In genomic region chr9:118167606-118168005, GRCm38 (mm10) we compare ENCODE assay signal across 25 mouse cellular contexts. TPM values are rescaled to one million over a fixed set of nuclear protein-coding genes. Genes with fewer than 3 reads are reported as not detected.
A peak's percentile ranks its signal among the peaks of the same experiment; 100 is the strongest.
DNase-seq lines count a peak whose midpoint lies in the region.
"Had no signal": no experiment of that assay in that cellular context is flagged by ENCODE, and none has a peak within 500 bp of the region (broad histone marks: within the 10 kb centered on the region; RNA-seq: fewer than 3 reads in every experiment).

No protein-coding gene starts in this region.

- intact Hi-C loops in heart, postnatal 25 days (cut with DNase I): loop anchor here (10.0 kb wide), 1 partner anchor 317 kb away; no protein-coding TSS in a partner anchor

- no peaks in the 10 kb centered on the region for H3K27me3 ChIP-seq in heart, embryonic 10.5 days (ENCODE audit: insufficient read depth, poor library complexity, severe bottlenecking)
- H3K27me3 ChIP-seq: embryonic facial prominence, embryonic 13.5 days; forebrain, embryonic 12.5 days; intestine, embryonic 15.5 days; limb, embryonic 15.5 days; megakaryocyte, embryonic 14.5 days had no signal

- H3K36me3 ChIP-seq in heart, embryonic 10.5 days: no peaks in the 10 kb centered on the region
- H3K36me3 ChIP-seq: embryonic facial prominence, embryonic 13.5 days; forebrain, embryonic 12.5 days; hindbrain, embryonic 10.5 days; intestine, embryonic 15.5 days; limb, embryonic 15.5 days had no signal

- no peaks in the 10 kb centered on the region for H3K4me1 ChIP-seq in heart, embryonic 10.5 days
- H3K4me1 ChIP-seq: embryonic facial prominence, embryonic 13.5 days; forebrain, embryonic 12.5 days; intestine, embryonic 15.5 days; limb, embryonic 15.5 days; megakaryocyte, embryonic 14.5 days had no signal

- no peak overlapping the region for H3K27ac ChIP-seq in heart, embryonic 10.5 days
- H3K27ac ChIP-seq: embryonic facial prominence, embryonic 13.5 days; forebrain, embryonic 12.5 days; hindbrain, embryonic 10.5 days; intestine, embryonic 15.5 days; left cerebral cortex, adult 2 months; limb, embryonic 15.5 days; liver, embryonic 14.5 days had no signal

- 89% methylated on average over 6 of the region's 6 CpGs for WGBS in heart, embryonic 10.5 days

- no peaks in the 10 kb centered on the region for H3K9me3 ChIP-seq in heart, embryonic 10.5 days
- H3K9me3 ChIP-seq: embryonic facial prominence, embryonic 13.5 days; forebrain, embryonic 12.5 days; hindbrain, embryonic 10.5 days; intestine, embryonic 15.5 days; limb, embryonic 15.5 days had no signal

- no peak overlapping the region for H3K4me3 ChIP-seq in heart, embryonic 10.5 days
- H3K4me3 ChIP-seq: embryonic facial prominence, embryonic 13.5 days; erythroblast, embryonic 14.5 days; forebrain, embryonic 12.5 days; hindbrain, embryonic 10.5 days; intestine, embryonic 15.5 days; left cerebral cortex, adult 2 months; limb, embryonic 15.5 days; megakaryocyte, embryonic 14.5 days had no signal

- DNase-seq in heart, embryonic 10.5 days (ENCODE audit: low spot score): peak; percentile 59
- no peak for DNase-seq in heart, postnatal 25 days (ENCODE audit: low spot score)
- peak; percentile 11 to 30 for DNase-seq in CD8-positive naive resting alpha-beta T cell, adult 2 months (ENCODE audit: low read depth in 2 of 2, low spot score in 2 of 2)
- DNase-seq in induced T-regulatory cell, adult 2 months (ENCODE audit: low read depth): peak; percentile 62
- peak; percentile 28 for DNase-seq in thymus, postnatal 14 days
- DNase-seq in embryo, embryonic 10.5 days (ENCODE audit: low spot score): no peak
- DNase-seq in layer of hippocampus, postnatal 36 days: no peak
- DNase-seq in frontal cortex, postnatal 36 days (ENCODE audit: low spot score in 2 of 2): no peak
- DNase-seq: cerebellum, adult 11-12 months; cerebellum, postnatal 10 days; layer of hippocampus, adult 9-11 months; left cerebral cortex, postnatal 4 days; lung, embryonic 14.5 days; midbrain, embryonic 14.5 days; right cerebral cortex, adult 18-20 months; right cerebral cortex, postnatal 4 days had no signal

RNA-seq across cellular contexts. Expression of gene Cmc1, which starts 17.6 kb away (rescaled TPM):
- 30.2 and 36.5 TPM in 2 replicates for polyA plus RNA-seq in heart, embryonic 10.5 days (2016; fragmentation: Nextera tagmentation; extraction: Ambion mirVana)
- 10 to 100 TPM; 24.2 to 24.4 TPM for total RNA-seq in heart, postnatal 25 days (2021)
- total RNA-seq in layer of hippocampus, postnatal 36 days (2021): 10 to 100 TPM; 12.0 to 13.0 TPM

Comparison
In these comparisons a context has a peak if more than half of its experiments do, and no peak if none do; other contexts are left out.
1. DNase-seq: peak in heart, embryonic 10.5 days (single experiment), CD8-positive naive resting alpha-beta T cell, adult 2 months (2 of 2), induced T-regulatory cell, adult 2 months (single experiment) and thymus, postnatal 14 days (single experiment); none in heart, postnatal 25 days (single experiment), embryo, embryonic 10.5 days (single experiment), layer of hippocampus, postnatal 36 days (0 of 2) and frontal cortex, postnatal 36 days (0 of 2).